Mouse (Mus musculus) neural tube, embryonic 14.5 days (tissue): ENCODE measurements at regions not wholly inside any gene's neighbourhood (a gene's known extent, or its start where the extent isn't known, plus 50 kb on each side); places are given as distances from the start of the nearest gene placed in this dataset.

ENCODE experiments used
- ATAC-seq: fragments of 200-750 bp; cut with Nextera tagmentation; 2 replicates; pipeline ENCODE4 v1.8.0; 2017; ENCODE audit warnings: low read depth, mild to moderate bottlenecking, moderate TSS enrichment, moderate library complexity
- H3K27ac ChIP-seq: fragments of 300-500 bp; sonication (generic); 2 replicates; pipeline ENCODE4 v1.5.1; 2014; ENCODE audit warnings: low read depth, mild to moderate bottlenecking, control low read depth, low read length, moderate library complexity, mixed read lengths
- H3K27me3 ChIP-seq: fragments of 300-500 bp; sonication (generic); 2 replicates; pipeline ENCODE4 v1.6.1; 2014; ENCODE audit warnings: low read length; ENCODE audit not compliant: control insufficient read depth, insufficient read depth
- H3K36me3 ChIP-seq: fragments of 300-500 bp; sonication (generic); 2 replicates; pipeline ENCODE4 v1.6.1; 2014; ENCODE audit warnings: low read length, mixed read lengths; ENCODE audit not compliant: control insufficient read depth, insufficient read depth
- H3K4me1 ChIP-seq: fragments of 300-500 bp; sonication (generic); 2 replicates; pipeline ENCODE4 v1.6.1; 2014; ENCODE audit warnings: low read length; ENCODE audit not compliant: control insufficient read depth, insufficient read depth
- H3K4me2 ChIP-seq: fragments of 300-500 bp; sonication (generic); 2 replicates; pipeline ENCODE4 v1.6.1; 2014; ENCODE audit warnings: mild to moderate bottlenecking, low read depth, low read length, control low read depth
- H3K4me3 ChIP-seq: fragments of 300-500 bp; sonication (generic); 2 replicates; pipeline ENCODE4 v1.5.1; 2014; ENCODE audit warnings: low read depth, low read length, control low read depth, mixed read lengths
- H3K9ac ChIP-seq: fragments of 300-500 bp; sonication (generic); replicated peaks from 2 replicates; pipeline ENCODE4 v1.6.1; 2014; ENCODE audit warnings: low read depth, mild to moderate bottlenecking, control low read depth, low read length, mixed read lengths
- H3K9me3 ChIP-seq: fragments of 300-500 bp; sonication (generic); 2 replicates; pipeline ENCODE4 v1.6.1; 2016; ENCODE audit warnings: low read length; ENCODE audit not compliant: control insufficient read depth
- WGBS: fragments of 180-500 bp; shearing (Covaris S2); extraction: QIAGEN DNeasy Blood & Tissue Kit; methylation state at CpG from one replicate; pipeline ENCODE4 v1.1.7; 2014; 5-methylcytosine and 5-hydroxymethylcytosine counted together

DNA sequence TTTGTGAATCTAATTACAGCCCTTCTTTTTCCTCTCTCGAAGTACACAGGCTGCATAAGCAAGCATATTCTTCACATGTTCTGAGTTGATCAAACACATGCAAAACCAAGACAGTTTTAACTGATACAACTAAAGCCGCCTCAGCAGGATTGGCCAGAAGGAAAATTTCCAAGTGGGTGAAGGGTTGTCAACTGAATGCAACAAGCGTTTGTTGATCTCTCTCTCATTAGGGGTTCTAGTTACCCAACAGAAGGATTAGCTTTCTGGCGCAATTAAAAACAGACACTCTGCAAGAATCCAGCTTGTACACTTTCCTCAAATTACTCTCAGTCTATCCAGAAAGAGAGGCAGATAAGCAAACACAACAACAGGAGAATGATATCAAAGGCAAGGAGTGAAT lies 367.5 kb upstream of the Cited2 start:
- no peak overlapping the region for H3K4me2 ChIP-seq
- H3K27me3 ChIP-seq, result no peaks in the 10 kb centered on the region
- no peaks in the 10 kb centered on the region for H3K4me1 ChIP-seq
- H3K4me3 ChIP-seq, result no peak overlapping the region
- no peaks in the 10 kb centered on the region for H3K36me3 ChIP-seq
- WGBS, result 70% methylated on average over 4 of the region's 4 CpGs
- H3K27ac ChIP-seq, result no peak overlapping the region
- no peak overlapping the region for H3K9ac ChIP-seq
- no peak for ATAC-seq
- no peaks in the 10 kb centered on the region for H3K9me3 ChIP-seq

DNA sequence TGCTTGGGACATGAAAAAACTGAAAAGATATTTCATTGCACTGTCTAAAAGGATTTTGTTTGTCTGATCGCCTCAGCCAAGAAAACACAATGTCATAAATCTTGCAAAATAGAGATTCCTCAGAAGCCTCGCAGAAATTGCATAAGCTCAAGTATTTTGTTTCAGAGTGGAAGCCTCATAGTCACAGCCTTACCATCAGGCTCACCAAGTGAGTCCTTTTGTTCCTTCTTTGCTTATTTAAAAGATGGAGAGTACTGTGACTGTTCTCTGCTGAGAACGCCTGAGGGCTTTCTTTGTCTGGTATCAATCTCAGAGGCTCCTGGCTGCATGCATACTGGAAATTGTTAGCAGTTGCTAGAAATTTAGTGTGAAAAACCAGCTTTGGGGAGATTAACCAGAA lies 367.0 kb upstream of the Cited2 start:
- Histone ChIP-seq H3K27ac (no peak overlapping the region), H3K4me1 (no peaks in the 10 kb centered on the region), H3K4me2 (no peak overlapping the region), H3K4me3 (no peak overlapping the region), H3K9ac (no peak overlapping the region), H3K9me3 (no peaks in the 10 kb centered on the region), H3K27me3 (no peaks in the 10 kb centered on the region), H3K36me3 (no peaks in the 10 kb centered on the region)
- 18% methylated on average over 3 of the region's 3 CpGs for WGBS
- no peak for ATAC-seq

DNA sequence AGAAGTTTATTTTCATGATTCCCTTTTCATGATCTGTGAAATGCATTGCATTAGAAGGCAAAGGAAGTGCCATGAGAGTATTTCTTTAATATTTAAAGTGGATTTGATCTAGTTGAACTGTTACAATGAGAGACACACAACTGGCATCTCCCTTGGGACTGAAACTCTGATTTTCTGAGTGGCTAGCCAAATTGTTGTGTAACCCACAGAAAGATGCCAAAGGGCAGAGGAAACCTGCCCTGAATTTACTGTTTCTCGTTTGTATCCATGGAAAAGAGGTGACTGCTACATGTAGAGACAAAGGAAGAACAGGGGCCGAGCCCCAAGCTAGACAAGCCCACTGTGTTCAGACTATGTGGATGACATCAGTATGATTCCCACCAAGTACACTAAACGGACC lies 360.4 kb upstream of the Cited2 start:
- H3K36me3 ChIP-seq, result no peaks in the 10 kb centered on the region
- no peak overlapping the region for H3K9ac ChIP-seq
- no peak overlapping the region for H3K4me3 ChIP-seq
- WGBS, result 63% methylated on average over 3 of the region's 3 CpGs
- no peaks in the 10 kb centered on the region for H3K9me3 ChIP-seq
- H3K27me3 ChIP-seq, result no peaks in the 10 kb centered on the region
- peaks cover 3% of the 10 kb centered on the region; the same call in 1 of the 2 replicates for H3K4me1 ChIP-seq
- no peak for ATAC-seq
- no peak overlapping the region for H3K27ac ChIP-seq
- no peak overlapping the region for H3K4me2 ChIP-seq

DNA sequence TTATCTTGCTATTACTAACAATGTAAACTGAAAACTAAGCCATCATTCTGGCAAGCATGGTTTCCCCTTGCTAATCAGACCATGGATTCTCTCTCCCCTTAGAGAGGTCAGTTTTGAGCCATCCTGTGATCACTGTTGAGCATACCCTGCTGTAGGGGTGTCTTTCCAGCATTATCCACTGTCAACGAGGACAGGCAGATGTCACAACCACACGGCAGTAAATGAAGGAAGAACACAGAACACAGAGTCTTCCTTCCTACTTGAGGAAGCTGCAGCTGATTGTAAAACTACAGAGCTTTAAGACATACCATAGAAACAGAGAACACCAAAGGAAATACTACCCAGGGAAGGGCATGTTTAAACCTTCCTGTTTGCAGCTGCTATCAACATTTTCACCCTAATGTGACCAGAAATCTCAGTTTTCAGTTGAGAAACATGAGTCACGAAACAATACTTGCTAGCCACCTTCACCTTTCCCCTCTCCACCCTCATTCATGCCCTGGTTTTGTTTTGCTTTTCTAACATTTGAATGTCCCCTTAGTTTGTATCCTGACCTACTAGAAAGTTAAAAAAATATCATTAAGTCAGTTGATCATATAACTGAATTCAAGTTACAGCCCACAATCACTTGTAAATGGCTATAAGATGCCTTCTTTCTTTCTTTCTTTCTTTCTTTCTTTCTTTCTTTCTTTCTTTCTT lies 356.8 kb upstream of the Cited2 start:
- no peak overlapping the region for H3K9ac ChIP-seq
- 68% methylated on average over 3 of the region's 3 CpGs for WGBS
- no peak for ATAC-seq
- no peak overlapping the region for H3K4me2 ChIP-seq
- H3K9me3 ChIP-seq, result no peaks in the 10 kb centered on the region
- no peaks in the 10 kb centered on the region for H3K27me3 ChIP-seq
- H3K4me1 ChIP-seq, result peaks cover 3% of the 10 kb centered on the region; the same call in 1 of the 2 replicates
- H3K4me3 ChIP-seq, result no peak overlapping the region
- H3K27ac ChIP-seq, result no peak overlapping the region
- no peaks in the 10 kb centered on the region for H3K36me3 ChIP-seq

DNA sequence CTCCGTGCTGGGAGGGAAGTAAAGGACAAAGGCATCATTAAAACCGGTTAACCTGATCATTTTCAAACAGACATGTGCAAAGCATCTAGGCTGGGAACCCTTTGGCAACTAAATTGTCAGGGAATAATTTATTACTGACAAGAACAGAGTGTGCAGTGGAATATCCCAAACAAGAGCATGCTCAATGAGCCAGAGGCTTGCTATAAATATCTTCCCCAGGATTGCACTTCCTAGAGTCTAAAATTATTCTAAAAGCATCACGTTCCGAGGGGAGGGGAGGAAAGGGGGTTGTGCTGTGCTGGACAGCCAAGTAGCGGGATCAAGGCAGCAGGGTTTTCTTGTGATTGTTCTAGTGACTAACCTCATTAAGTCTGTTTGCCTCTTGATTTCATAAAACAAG lies 356.0 kb upstream of the Cited2 start:
- 3% methylated on average over 5 of the region's 5 CpGs for WGBS
- no peaks in the 10 kb centered on the region for H3K36me3 ChIP-seq
- 0 out of 2 replicates have a peak overlapping the region, but pooled peaks have one; percentile 16 for H3K27ac ChIP-seq
- ATAC-seq, result peak; percentile 84; the same call in 1 of the 2 replicates
- no peaks in the 10 kb centered on the region for H3K27me3 ChIP-seq
- H3K4me3 ChIP-seq, result no peak overlapping the region
- H3K4me2 ChIP-seq, result no peak overlapping the region
- peaks cover 3% of the 10 kb centered on the region; the same call in 1 of the 2 replicates for H3K4me1 ChIP-seq
- no peak overlapping the region for H3K9ac ChIP-seq
- no peaks in the 10 kb centered on the region for H3K9me3 ChIP-seq

DNA sequence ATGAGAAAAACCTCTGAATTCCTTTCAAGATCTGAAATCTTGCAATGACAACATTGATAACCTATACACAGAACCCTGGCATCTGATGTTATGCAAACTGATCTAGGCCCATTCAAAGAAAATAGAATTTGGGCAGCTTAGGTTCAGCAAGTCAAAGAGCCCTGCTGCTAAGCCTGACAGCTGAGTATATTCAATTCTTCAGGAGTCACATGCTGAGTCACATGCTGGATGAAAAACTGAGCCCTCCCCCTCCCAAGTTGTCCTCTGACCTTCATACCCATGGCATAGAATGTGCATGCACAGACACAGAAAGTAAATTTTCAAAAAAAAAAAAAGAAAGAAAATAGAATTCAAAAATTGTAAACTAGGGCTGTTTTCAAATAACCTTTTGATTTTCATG lies 355.6 kb upstream of the Cited2 start:
- H3K27me3 ChIP-seq, result no peaks in the 10 kb centered on the region
- H3K4me1 ChIP-seq, result peaks cover 3% of the 10 kb centered on the region; the same call in 1 of the 2 replicates

DNA sequence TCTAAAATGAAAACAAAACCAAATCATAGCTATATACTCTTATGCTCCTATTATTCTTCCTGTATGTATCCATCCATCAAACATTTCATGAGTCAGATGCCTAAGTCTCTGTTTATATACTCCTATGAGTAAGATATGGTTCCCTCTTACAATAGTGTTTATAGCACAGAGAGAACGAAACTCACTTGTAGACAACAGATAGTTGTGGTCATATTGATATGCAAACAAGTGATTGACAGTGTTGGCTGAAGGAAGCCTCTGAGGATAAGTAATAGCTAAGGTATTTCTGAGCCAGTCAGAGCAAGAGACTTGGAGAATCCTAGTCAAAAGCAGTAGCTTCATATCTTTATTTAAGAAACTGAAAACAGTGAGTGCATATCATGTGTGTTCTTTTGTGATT lies 354.4 kb upstream of the Cited2 start:
- Histone ChIP-seq H3K4me3 (no peak overlapping the region), H3K4me1 (peaks cover 3% of the 10 kb centered on the region; the same call in 1 of the 2 replicates), H3K36me3 (no peaks in the 10 kb centered on the region), H3K9me3 (no peaks in the 10 kb centered on the region), H3K27ac (no peak overlapping the region), H3K4me2 (no peak overlapping the region), H3K9ac (no peak overlapping the region), H3K27me3 (no peaks in the 10 kb centered on the region)
- WGBS, result 92% methylated on average over 1 of the region's 1 CpGs
- no peak for ATAC-seq

More for the DNA sequence above, 355.6 kb upstream of the Cited2 start:
- Histone ChIP-seq H3K9ac (no peak overlapping the region), H3K27ac (0 out of 2 replicates have a peak overlapping the region, but pooled peaks have one; percentile 16), H3K4me3 (no peak overlapping the region), H3K4me2 (no peak overlapping the region), H3K36me3 (no peaks in the 10 kb centered on the region), H3K9me3 (no peaks in the 10 kb centered on the region)
- ATAC-seq, result no peak

DNA sequence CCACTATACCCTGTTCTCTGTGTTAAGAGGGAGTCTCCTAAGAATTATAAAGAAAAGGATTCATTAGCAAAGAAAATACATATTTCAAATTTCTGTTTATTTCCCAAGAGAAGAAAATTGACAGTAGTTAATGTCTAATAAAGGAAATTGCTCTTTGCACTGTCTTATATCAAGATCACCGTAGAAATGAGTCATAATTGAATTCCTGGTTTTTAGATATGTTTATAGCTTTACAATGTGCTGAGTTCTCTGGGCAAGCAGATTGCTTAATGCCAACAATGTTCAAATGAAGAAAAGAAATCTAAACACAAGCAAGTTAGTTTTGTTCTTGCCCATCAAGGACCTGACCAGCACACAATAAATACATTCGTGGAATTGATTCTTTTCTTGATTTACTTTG lies 350.1 kb upstream of the Cited2 start:
- no peaks in the 10 kb centered on the region for H3K27me3 ChIP-seq
- no peak overlapping the region for H3K27ac ChIP-seq
- no peak for ATAC-seq
- H3K9ac ChIP-seq, result no peak overlapping the region
- H3K36me3 ChIP-seq, result no peaks in the 10 kb centered on the region
- H3K4me1 ChIP-seq, result no peaks in the 10 kb centered on the region
- H3K9me3 ChIP-seq, result no peaks in the 10 kb centered on the region
- 69% methylated on average over 2 of the region's 2 CpGs for WGBS
- H3K4me3 ChIP-seq, result no peak overlapping the region
- no peak overlapping the region for H3K4me2 ChIP-seq

GRCm38 (mm10) chr10:17374047-17374446 lies 349.0 kb upstream of the Cited2 start:
- no peak overlapping the region for H3K9ac ChIP-seq
- H3K4me3 ChIP-seq, result no peak overlapping the region
- WGBS, result 24% methylated on average over 2 of the region's 2 CpGs
- H3K4me1 ChIP-seq, result no peaks in the 10 kb centered on the region
- no peak for ATAC-seq
- no peak overlapping the region for H3K27ac ChIP-seq
- H3K4me2 ChIP-seq, result no peak overlapping the region
- no peaks in the 10 kb centered on the region for H3K9me3 ChIP-seq
- H3K36me3 ChIP-seq, result no peaks in the 10 kb centered on the region
- no peaks in the 10 kb centered on the region for H3K27me3 ChIP-seq
